Mouse (Mus musculus) stomach, postnatal 0 days (tissue): ENCODE results near the gene Nlgn1. TPM values are rescaled to one million over a fixed set of nuclear protein-coding genes. Genes with fewer than 3 reads are reported as not detected.
A peak's percentile ranks its signal among the peaks of the same experiment; 100 is the strongest.

ENCODE experiments used
- ATAC-seq: fragments of 200-750 bp; cut with Nextera tagmentation; 2 replicates; pipeline ENCODE4 v1.8.0; 2017; ENCODE audit not compliant: low FRiP score, low TSS enrichment
- DNase-seq: peaks from one replicate; pipeline ENCODE4 v3.0.0-alpha.2; 2016; ENCODE audit warnings: low spot score
- H3K27ac ChIP-seq: fragments of 300-500 bp; sonication (generic); replicated peaks from 2 replicates; pipeline ENCODE4 v1.5.1; 2014; ENCODE audit warnings: mild to moderate bottlenecking, control low read depth
- H3K27me3 ChIP-seq: fragments of 300-500 bp; sonication (generic); 2 replicates; pipeline ENCODE4 v1.6.1; 2014; ENCODE audit warnings: low read length; ENCODE audit not compliant: control insufficient read depth, insufficient read depth
- H3K36me3 ChIP-seq: fragments of 300-500 bp; sonication (generic); 2 replicates; pipeline ENCODE4 v1.6.1; 2014; ENCODE audit warnings: low read length, mixed read lengths; ENCODE audit not compliant: control insufficient read depth, insufficient read depth
- H3K4me1 ChIP-seq: fragments of 300-500 bp; sonication (generic); replicated peaks from 2 replicates; pipeline ENCODE4 v1.6.1; 2014; ENCODE audit warnings: antibody characterized with exemption; ENCODE audit not compliant: control insufficient read depth, insufficient read depth
- H3K4me2 ChIP-seq: fragments of 300-500 bp; sonication (generic); replicated peaks from 2 replicates; pipeline ENCODE4 v1.6.1; 2014; ENCODE audit warnings: low read depth, mild to moderate bottlenecking, control low read depth, moderate library complexity
- H3K4me3 ChIP-seq: fragments of 300-500 bp; sonication (generic); 2 replicates; pipeline ENCODE4 v1.5.1; 2014; ENCODE audit warnings: low read depth, low read length, control low read depth
- H3K9ac ChIP-seq: fragments of 300-500 bp; sonication (generic); 2 replicates; pipeline ENCODE4 v1.6.1; 2014; ENCODE audit warnings: mild to moderate bottlenecking, low read length, control low read depth, mixed read lengths
- H3K9me3 ChIP-seq: fragments of 300-500 bp; sonication (generic); 2 replicates; pipeline ENCODE4 v1.6.1; 2016; ENCODE audit warnings: low read length; ENCODE audit not compliant: control insufficient read depth
- CTCF ChIP-seq: IDR thresholded peaks from 2 replicates; pipeline ENCODE4 v1.5.1; 2016; ENCODE audit warnings: antibody characterized with exemption, low read depth, mild to moderate bottlenecking, moderate library complexity
- EP300 ChIP-seq: optimal IDR thresholded peaks from 2 replicates; pipeline ENCODE3; 2016; ENCODE audit warnings: antibody characterized with exemption
- WGBS: fragments of 180-500 bp; shearing (Covaris S2); extraction: QIAGEN DNeasy Blood & Tissue Kit; methylation state at CpG from one replicate; pipeline ENCODE4 v1.1.7; 2014; 5-methylcytosine and 5-hydroxymethylcytosine counted together
- polyA plus RNA-seq: library from polyadenylated mRNA; unstranded; fragments of >200 nt; fragmentation: Nextera tagmentation; extraction: Ambion mirVana; gene quantifications from 2 replicates; pipeline ENCODE4 v1.2.1, GENCODE M21; 2015

Gene Nlgn1
- polyA plus RNA-seq, 1 experiment from 2014 or later, result 0.41 TPM

- Histone ChIP-seq H3K4me2 (no peak overlapping the region), H3K4me3 (no peak overlapping the region), H3K9ac (no peak overlapping the region), H3K27me3 (no peaks in the 10 kb centered on the region), H3K4me1 (no peaks in the 10 kb centered on the region), H3K9me3 (no peaks in the 10 kb centered on the region), H3K27ac (no peak overlapping the region), H3K36me3 (no peaks in the 10 kb centered on the region)
- DNase-seq, result no peak
- no peak for ATAC-seq
- 78% methylated on average over 4 of the region's 4 CpGs for WGBS
- TF ChIP-seq EP300 (no peak), CTCF (no peak)
Observed at GRCm38 (mm10) chr3:25672779-25673178, 659.5 kb downstream of the Nlgn1 start.

GRCm38 (mm10) chr3:25663464-25663863 is 668.8 kb downstream of the Nlgn1 start:
- no peaks in the 10 kb centered on the region for H3K9me3 ChIP-seq
- no peak for ATAC-seq
- no peak overlapping the region for H3K27ac ChIP-seq
- no peak overlapping the region for H3K9ac ChIP-seq
- TF ChIP-seq EP300 (no peak), CTCF (no peak)
- H3K4me2 ChIP-seq, result no peak overlapping the region
- H3K36me3 ChIP-seq, result no peaks in the 10 kb centered on the region
- WGBS, result 80% methylated on average over 2 of the region's 2 CpGs
- DNase-seq, result no peak
- H3K4me1 ChIP-seq, result no peaks in the 10 kb centered on the region
- no peak overlapping the region for H3K4me3 ChIP-seq
- H3K27me3 ChIP-seq, result no peaks in the 10 kb centered on the region

- no peaks in the 10 kb centered on the region for H3K27me3 ChIP-seq
- H3K36me3 ChIP-seq, result no peaks in the 10 kb centered on the region
- H3K27ac ChIP-seq, result no peak overlapping the region
- no peaks in the 10 kb centered on the region for H3K4me1 ChIP-seq
- no peaks in the 10 kb centered on the region for H3K9me3 ChIP-seq
- H3K4me3 ChIP-seq, result no peak overlapping the region
- no peak overlapping the region for H3K4me2 ChIP-seq
- TF ChIP-seq EP300 (no peak), CTCF (no peak)
- WGBS, result 88% methylated on average over 3 of the region's 3 CpGs
- H3K9ac ChIP-seq, result no peak overlapping the region
- DNase-seq (no peak), ATAC-seq (no peak)
Observed at GRCm38 (mm10) chr3:25660285-25660684, 672.0 kb downstream of the Nlgn1 start.

GRCm38 (mm10) chr3:25658006-25658405 is 674.3 kb downstream of the Nlgn1 start:
- WGBS, result 89% methylated on average over 14 of the region's 14 CpGs
- Histone ChIP-seq H3K36me3 (no peaks in the 10 kb centered on the region), H3K9ac (no peak overlapping the region), H3K4me3 (no peak overlapping the region), H3K27ac (no peak overlapping the region), H3K9me3 (no peaks in the 10 kb centered on the region), H3K4me2 (no peak overlapping the region), H3K27me3 (no peaks in the 10 kb centered on the region), H3K4me1 (no peaks in the 10 kb centered on the region)
- DNase-seq (no peak), ATAC-seq (no peak)
- TF ChIP-seq CTCF, result no peak
- TF ChIP-seq EP300, result no peak

DNA sequence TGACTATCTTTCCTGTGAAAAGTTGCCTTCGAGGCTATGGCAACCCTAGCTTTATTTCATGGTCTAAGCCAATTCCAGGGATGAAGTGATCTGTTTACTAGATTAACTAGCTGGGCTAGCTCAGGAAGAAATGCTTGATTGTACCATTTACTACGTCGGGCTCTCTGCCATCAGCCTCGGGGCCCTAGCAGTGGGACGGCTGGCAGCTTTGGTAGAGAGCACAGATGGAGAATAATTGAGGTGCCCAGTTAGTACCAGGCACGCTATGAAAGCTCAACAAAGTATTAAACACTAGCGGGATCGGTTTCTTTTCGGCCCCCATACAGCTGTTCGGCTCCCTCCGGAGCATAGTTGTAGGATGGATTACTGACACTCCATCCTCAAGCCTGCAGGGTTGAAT is 675.2 kb downstream of the Nlgn1 start:
- H3K4me2 ChIP-seq, result no peak overlapping the region
- H3K4me1 ChIP-seq, result no peaks in the 10 kb centered on the region
- H3K9me3 ChIP-seq, result no peaks in the 10 kb centered on the region
- no peak for DNase-seq
- H3K9ac ChIP-seq, result no peak overlapping the region
- WGBS, result 88% methylated on average over 11 of the region's 11 CpGs
- ATAC-seq, result no peak
- H3K36me3 ChIP-seq, result no peaks in the 10 kb centered on the region
- H3K27ac ChIP-seq, result no peak overlapping the region
- H3K27me3 ChIP-seq, result no peaks in the 10 kb centered on the region
- TF ChIP-seq CTCF (no peak), EP300 (no peak)
- H3K4me3 ChIP-seq, result no peak overlapping the region

DNA sequence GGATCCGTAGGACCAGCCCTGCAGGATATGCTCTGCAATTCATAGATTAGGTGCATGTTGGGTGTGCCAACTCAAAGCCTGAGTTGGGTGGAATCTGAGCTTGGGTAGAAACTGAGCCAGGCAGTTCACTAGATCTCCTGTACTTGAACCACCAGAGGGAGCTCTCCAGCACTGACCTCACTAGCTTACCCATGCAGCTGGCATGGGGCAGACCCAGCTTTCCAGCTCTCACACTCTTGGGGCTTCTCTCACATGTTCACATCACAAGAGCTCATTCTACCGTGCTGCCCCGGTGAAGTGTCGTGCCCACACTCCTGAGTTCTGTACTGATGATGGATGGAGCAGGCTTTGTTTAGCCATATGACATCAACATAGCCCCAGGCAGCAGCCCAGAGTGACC is 679.2 kb downstream of the Nlgn1 start:
- WGBS, result 76% methylated on average over 4 of the region's 4 CpGs
- ATAC-seq (no peak), DNase-seq (peak; percentile 20)
- no peak overlapping the region for H3K4me2 ChIP-seq
- no peaks in the 10 kb centered on the region for H3K9me3 ChIP-seq
- no peak overlapping the region for H3K4me3 ChIP-seq
- TF ChIP-seq EP300 (no peak), CTCF (peak; percentile 64)
- H3K27ac ChIP-seq, result no peak overlapping the region
- H3K27me3 ChIP-seq, result no peaks in the 10 kb centered on the region
- H3K36me3 ChIP-seq, result no peaks in the 10 kb centered on the region
- no peak overlapping the region for H3K9ac ChIP-seq
- no peaks in the 10 kb centered on the region for H3K4me1 ChIP-seq
